Mouse (Mus musculus) erythroblast, embryonic 14.5 days (primary cell): ENCODE results near the gene Tcn2.

Experiments used
- GATA1 ChIP-seq: IDR thresholded peaks from 2 replicates; pipeline ENCODE4 v1.6.1; 2012; ENCODE audit warnings: low read length, inconsistent platforms, mixed read lengths
- TAL1 ChIP-seq: IDR thresholded peaks from 3 replicates; pipeline ENCODE4 v1.6.1; 2012; ENCODE audit warnings: low read length, inconsistent platforms, mixed read lengths

- TF ChIP-seq TAL1 (no peak), GATA1 (no peak)
Observed at GRCm38 (mm10) chr11:3920476-3920875, 11.5 kb downstream of the Tcn2 start.
